Mouse (Mus musculus) hindbrain, embryonic 13.5 days (tissue): ENCODE data around the gene Dusp14. TPM values are rescaled to one million over a fixed set of nuclear protein-coding genes. Genes with fewer than 3 reads are reported as not detected.
A peak's percentile ranks its signal among the peaks of the same experiment; 100 is the strongest.

Source experiments
- ATAC-seq: fragments of 200-750 bp; cut with Nextera tagmentation; 2 replicates; pipeline ENCODE4 v1.8.0; 2017; ENCODE audit warnings: moderate TSS enrichment; ENCODE audit not compliant: low FRiP score
- H3K27ac ChIP-seq: fragments of 300-500 bp; sonication (generic); 2 replicates; pipeline ENCODE4 v1.5.1; 2015; ENCODE audit warnings: inconsistent platforms, mild to moderate bottlenecking, moderate library complexity
- H3K27me3 ChIP-seq: fragments of 300-500 bp; sonication (generic); 2 replicates; pipeline ENCODE4 v1.6.1; 2015; ENCODE audit warnings: mild to moderate bottlenecking, inconsistent platforms
- H3K36me3 ChIP-seq: fragments of 300-500 bp; sonication (generic); 2 replicates; pipeline ENCODE4 v1.6.1; 2015; ENCODE audit warnings: mild to moderate bottlenecking, inconsistent platforms
- H3K4me1 ChIP-seq: fragments of 300-500 bp; sonication (generic); replicated peaks from 2 replicates; pipeline ENCODE4 v1.6.1; 2015; ENCODE audit warnings: inconsistent platforms
- H3K4me2 ChIP-seq: fragments of 300-500 bp; sonication (generic); 2 replicates; pipeline ENCODE4 v1.6.1; 2015; ENCODE audit warnings: inconsistent platforms, mild to moderate bottlenecking, moderate library complexity
- H3K4me3 ChIP-seq: fragments of 300-500 bp; sonication (generic); 2 replicates; pipeline ENCODE4 v1.5.1; 2015; ENCODE audit warnings: mild to moderate bottlenecking, inconsistent platforms
- H3K9ac ChIP-seq: fragments of 300-500 bp; sonication (generic); 2 replicates; pipeline ENCODE4 v1.6.1; 2015; ENCODE audit warnings: mild to moderate bottlenecking, inconsistent platforms
- H3K9me3 ChIP-seq: fragments of 300-500 bp; sonication (generic); 2 replicates; pipeline ENCODE4 v1.6.1; 2016; ENCODE audit warnings: inconsistent platforms
- WGBS: fragments of 180-500 bp; shearing (Covaris S2); methylation state at CpG from one replicate; pipeline ENCODE4 v1.1.7; 2015; 5-methylcytosine and 5-hydroxymethylcytosine counted together
- polyA plus RNA-seq: library from polyadenylated mRNA; unstranded; fragments of >200 nt; fragmentation: Nextera tagmentation; extraction: Ambion mirVana; gene quantifications from 2 replicates; pipeline ENCODE4 v1.2.1, GENCODE M21; 2015

Gene Dusp14
- 10.0 and 13.0 TPM in 2 replicates for polyA plus RNA-seq

GRCm38 (mm10) chr11:84069034-84069370 lies at the start of gene Dusp14:
Gene Dusp14 (minus strand): TSS chr11:84069261.
- H3K4me3 ChIP-seq = peak within 1 kb of the TSS; percentile 64
- peak within 1 kb of the TSS; percentile 75 for H3K9ac ChIP-seq
- peak within 1 kb of the TSS; percentile 40; the same call in 1 of the 2 replicates for H3K27ac ChIP-seq
- H3K4me2 ChIP-seq = peak within 1 kb of the TSS; percentile 86
- peaks cover 52% of the 10 kb centered on the region for H3K27me3 ChIP-seq
- H3K36me3 ChIP-seq = no peaks in the 10 kb centered on the region
- WGBS = 13% methylated on average over 11 of the region's 11 CpGs
- H3K9me3 ChIP-seq = no peaks in the 10 kb centered on the region
- ATAC-seq = no peak
- peaks cover 29% of the 10 kb centered on the region for H3K4me1 ChIP-seq

DNA sequence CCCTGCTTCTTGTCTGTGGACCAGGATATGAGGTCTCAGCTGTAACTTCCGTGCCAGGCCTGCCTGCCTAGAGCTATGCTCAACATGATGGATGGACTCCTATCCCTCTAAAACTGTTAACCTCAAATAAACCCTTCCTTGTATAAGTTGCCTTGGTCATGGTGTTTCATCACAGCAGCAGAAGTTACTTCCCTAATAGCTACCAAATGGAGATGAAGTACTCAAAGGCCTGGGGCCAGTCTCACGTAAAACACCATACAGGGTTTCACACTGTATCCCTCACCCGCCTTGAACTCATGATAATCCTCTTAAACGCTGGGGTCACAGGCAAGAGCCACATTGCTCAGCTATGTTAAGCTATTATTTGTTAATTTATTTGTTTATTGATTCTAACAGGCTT lies 48.4 kb upstream of the Dusp14 start:
- 91% methylated on average over 4 of the region's 4 CpGs for WGBS
- H3K36me3 ChIP-seq = peaks cover 87% of the 10 kb centered on the region
- no peaks in the 10 kb centered on the region for H3K4me1 ChIP-seq
- H3K9me3 ChIP-seq = no peaks in the 10 kb centered on the region
- no peak overlapping the region for H3K4me2 ChIP-seq
- H3K9ac ChIP-seq = no peak overlapping the region
- H3K27ac ChIP-seq = no peak overlapping the region
- H3K4me3 ChIP-seq = no peak overlapping the region
- H3K27me3 ChIP-seq = no peaks in the 10 kb centered on the region
- no peak for ATAC-seq

DNA sequence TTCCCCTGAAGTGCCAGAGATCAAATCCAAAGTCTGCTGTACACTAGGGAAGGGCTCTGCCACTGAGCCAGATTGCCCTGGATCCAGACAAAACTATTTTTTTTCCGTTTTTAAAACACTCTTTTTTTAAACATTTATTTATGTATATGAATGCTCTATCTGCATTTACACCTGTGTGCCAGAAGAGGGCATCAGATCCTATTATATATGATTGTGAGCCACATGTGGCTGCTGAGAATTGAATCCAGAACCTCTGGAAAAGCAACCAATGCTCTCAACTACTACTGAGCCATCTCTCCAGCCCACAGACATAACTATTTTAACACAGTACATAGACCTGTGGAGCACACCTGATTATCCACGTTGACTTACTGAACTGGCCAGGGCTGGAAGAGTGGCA lies 47.2 kb upstream of the Dusp14 start:
- Histone ChIP-seq H3K4me3 (no peak overlapping the region), H3K36me3 (peaks cover 77% of the 10 kb centered on the region), H3K9ac (no peak overlapping the region), H3K27me3 (no peaks in the 10 kb centered on the region), H3K4me1 (no peaks in the 10 kb centered on the region), H3K27ac (no peak overlapping the region), H3K9me3 (no peaks in the 10 kb centered on the region), H3K4me2 (no peak overlapping the region)
- 75% methylated on average over 2 of the region's 2 CpGs for WGBS
- ATAC-seq = no peak

GRCm38 (mm10) chr11:84115646-84116045 lies 46.6 kb upstream of the Dusp14 start:
- Histone ChIP-seq H3K9ac (no peak overlapping the region), H3K4me2 (no peak overlapping the region), H3K4me3 (no peak overlapping the region), H3K27me3 (no peaks in the 10 kb centered on the region), H3K4me1 (no peaks in the 10 kb centered on the region), H3K36me3 (peaks cover 77% of the 10 kb centered on the region), H3K27ac (no peak overlapping the region), H3K9me3 (no peaks in the 10 kb centered on the region)
- no peak for ATAC-seq
- WGBS = 87% methylated on average over 9 of the region's 9 CpGs

DNA sequence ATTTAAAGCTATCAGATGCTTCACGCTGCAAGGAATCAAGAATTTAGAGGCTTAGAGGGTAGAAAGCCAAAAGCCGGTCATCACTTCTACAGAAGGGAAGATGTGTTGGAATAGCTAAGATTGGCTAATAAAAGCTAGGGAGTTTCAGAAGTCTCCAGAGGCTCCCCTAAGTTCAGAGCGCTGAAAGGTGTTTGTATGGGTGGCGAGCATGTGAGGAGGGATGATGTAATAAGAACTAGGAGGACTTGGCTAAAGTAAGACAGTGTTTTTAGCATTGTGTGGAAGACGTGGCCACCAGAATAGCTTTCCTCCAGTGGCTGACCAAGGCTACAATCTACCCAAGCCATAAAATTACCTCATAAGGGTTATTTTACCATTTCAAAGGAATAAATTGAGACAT lies 44.6 kb upstream of the Dusp14 start:
- Histone ChIP-seq H3K4me1 (no peaks in the 10 kb centered on the region), H3K27me3 (no peaks in the 10 kb centered on the region), H3K4me3 (no peak overlapping the region), H3K9me3 (no peaks in the 10 kb centered on the region), H3K36me3 (peaks cover 75% of the 10 kb centered on the region), H3K27ac (no peak overlapping the region), H3K9ac (no peak overlapping the region), H3K4me2 (no peak overlapping the region)
- 94% methylated on average over 5 of the region's 5 CpGs for WGBS
- no peak for ATAC-seq

DNA sequence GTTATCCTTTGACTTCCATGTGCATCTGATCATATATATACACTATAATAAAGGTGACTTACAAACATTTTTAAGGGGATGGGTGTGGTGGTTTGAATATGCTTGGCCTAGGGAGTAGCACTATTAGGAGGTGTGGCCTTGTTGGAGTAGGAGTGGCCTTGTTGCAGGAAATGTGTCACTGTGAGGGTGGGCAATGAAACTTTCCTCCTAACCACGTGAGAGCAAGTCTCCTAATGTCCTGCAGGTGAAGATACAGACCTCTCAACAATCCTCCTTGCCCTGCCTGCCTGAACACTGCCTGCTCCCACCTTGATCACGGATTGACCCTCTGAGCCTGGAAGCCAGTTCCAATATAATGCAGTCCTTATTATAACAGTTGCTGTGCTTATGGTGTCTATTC lies 38.1 kb upstream of the Dusp14 start:
- Histone ChIP-seq H3K4me3 (no peak overlapping the region), H3K4me1 (no peaks in the 10 kb centered on the region), H3K9ac (no peak overlapping the region), H3K36me3 (peaks cover 89% of the 10 kb centered on the region), H3K4me2 (no peak overlapping the region), H3K27me3 (no peaks in the 10 kb centered on the region), H3K9me3 (no peaks in the 10 kb centered on the region), H3K27ac (no peak overlapping the region)
- ATAC-seq = no peak
- 74% methylated on average over 2 of the region's 2 CpGs for WGBS

GRCm38 (mm10) chr11:84104036-84104435 lies 35.0 kb upstream of the Dusp14 start:
- Histone ChIP-seq H3K4me2 (no peak overlapping the region), H3K27ac (no peak overlapping the region), H3K9me3 (no peaks in the 10 kb centered on the region), H3K36me3 (peaks cover 85% of the 10 kb centered on the region), H3K9ac (no peak overlapping the region), H3K4me1 (no peaks in the 10 kb centered on the region), H3K27me3 (no peaks in the 10 kb centered on the region), H3K4me3 (no peak overlapping the region)
- WGBS = 95% methylated on average over 6 of the region's 6 CpGs
- ATAC-seq = no peak

DNA sequence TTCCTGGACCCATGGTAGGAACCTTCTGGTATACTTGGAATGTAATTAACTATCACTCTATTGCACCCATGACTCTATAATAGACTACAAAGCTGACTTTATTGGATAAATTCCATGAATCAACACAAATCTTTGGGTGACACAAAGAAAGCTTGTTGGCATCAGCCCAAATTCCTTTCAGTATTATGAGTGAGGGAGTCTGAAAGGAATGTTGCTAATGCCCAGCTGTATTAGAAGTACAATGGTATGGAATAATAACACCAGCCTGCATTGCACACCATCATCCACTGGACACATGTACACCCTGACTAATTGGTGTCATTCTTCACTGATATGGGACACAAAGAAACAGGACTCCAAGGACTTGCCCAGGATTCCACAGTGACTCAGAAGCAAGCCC lies 32.1 kb upstream of the Dusp14 start:
- no peak overlapping the region for H3K4me3 ChIP-seq
- no peaks in the 10 kb centered on the region for H3K9me3 ChIP-seq
- no peaks in the 10 kb centered on the region for H3K27me3 ChIP-seq
- H3K9ac ChIP-seq = no peak overlapping the region
- H3K4me2 ChIP-seq = no peak overlapping the region
- no peaks in the 10 kb centered on the region for H3K4me1 ChIP-seq
- no peak overlapping the region for H3K27ac ChIP-seq
- H3K36me3 ChIP-seq = peaks cover 78% of the 10 kb centered on the region
- ATAC-seq = no peak

DNA sequence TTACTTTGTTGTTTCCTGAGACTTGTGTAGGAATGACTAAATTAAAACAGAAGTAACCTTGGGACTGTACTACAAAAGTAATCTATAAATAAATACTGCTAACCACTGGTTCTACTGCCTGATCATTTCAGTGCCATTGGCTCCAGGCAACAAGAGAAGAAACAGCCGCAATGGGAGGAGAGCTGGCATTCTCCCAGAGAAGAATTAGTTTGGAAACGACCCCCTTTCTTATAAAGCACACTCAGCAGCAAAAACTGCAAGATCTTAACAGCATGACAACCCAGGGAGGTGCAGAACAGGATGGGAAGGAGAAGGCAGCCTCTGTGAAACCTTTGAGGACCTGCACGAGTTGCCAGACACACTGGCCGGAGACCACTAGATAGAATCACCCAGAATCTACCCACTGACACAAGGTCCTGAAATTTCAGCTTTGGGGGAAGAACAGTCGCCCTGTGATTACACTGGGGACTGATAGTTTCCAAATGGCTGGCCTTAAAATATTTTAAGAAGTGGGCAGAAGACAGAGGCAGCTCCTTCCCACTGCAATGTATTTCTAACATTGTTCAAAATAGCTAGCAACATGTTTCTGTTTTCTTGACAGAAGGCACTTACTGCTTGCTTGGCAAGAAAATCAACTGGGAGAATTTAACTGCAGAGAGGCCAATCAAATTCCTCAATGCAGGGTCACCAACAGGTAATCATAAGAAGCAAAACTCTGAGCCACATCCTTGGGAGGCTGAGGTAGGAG lies 28.4 kb upstream of the Dusp14 start:
- Histone ChIP-seq H3K9ac (no peak overlapping the region), H3K9me3 (no peaks in the 10 kb centered on the region), H3K27ac (0 out of 2 replicates have a peak overlapping the region, but pooled peaks have one; percentile 23), H3K4me1 (no peaks in the 10 kb centered on the region), H3K36me3 (peaks cover 61% of the 10 kb centered on the region), H3K4me2 (no peak overlapping the region), H3K27me3 (no peaks in the 10 kb centered on the region), H3K4me3 (no peak overlapping the region)
- 85% methylated on average over 5 of the region's 5 CpGs for WGBS
- ATAC-seq = no peak

DNA sequence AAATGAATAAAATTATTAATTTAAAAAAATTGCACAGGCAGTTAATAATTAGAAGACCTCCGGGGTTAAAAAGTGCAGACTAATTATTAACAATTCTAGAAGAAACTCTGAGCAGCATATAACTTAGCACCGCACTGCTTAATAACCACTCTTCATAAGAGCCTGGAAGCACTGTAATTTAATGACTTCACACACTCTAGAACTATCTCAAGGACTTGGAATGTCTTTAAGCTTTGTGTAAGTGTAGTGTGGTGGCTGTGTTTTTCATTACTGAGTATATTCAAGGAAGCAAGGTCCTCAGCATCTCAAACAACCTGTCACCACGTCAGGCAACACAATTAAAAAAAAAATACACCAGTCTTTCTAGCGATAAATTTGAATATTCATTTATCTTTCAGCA lies 26.0 kb upstream of the Dusp14 start:
- WGBS = 83% methylated on average over 4 of the region's 4 CpGs
- Histone ChIP-seq H3K27me3 (no peaks in the 10 kb centered on the region), H3K9ac (no peak overlapping the region), H3K4me1 (no peaks in the 10 kb centered on the region), H3K27ac (no peak overlapping the region), H3K4me3 (no peak overlapping the region), H3K36me3 (peaks cover 57% of the 10 kb centered on the region), H3K9me3 (no peaks in the 10 kb centered on the region), H3K4me2 (no peak overlapping the region)
- ATAC-seq = no peak

- H3K27me3 ChIP-seq = no peaks in the 10 kb centered on the region
- H3K4me1 ChIP-seq = no peaks in the 10 kb centered on the region
- 82% methylated on average over 8 of the region's 8 CpGs for WGBS
- no peak overlapping the region for H3K4me3 ChIP-seq
- no peak overlapping the region for H3K9ac ChIP-seq
- H3K4me2 ChIP-seq = no peak overlapping the region
- no peak for ATAC-seq
- no peak overlapping the region for H3K27ac ChIP-seq
- H3K9me3 ChIP-seq = no peaks in the 10 kb centered on the region
- peaks cover 70% of the 10 kb centered on the region for H3K36me3 ChIP-seq
Observed at GRCm38 (mm10) chr11:84090572-84090971, 21.5 kb upstream of the Dusp14 start.

DNA sequence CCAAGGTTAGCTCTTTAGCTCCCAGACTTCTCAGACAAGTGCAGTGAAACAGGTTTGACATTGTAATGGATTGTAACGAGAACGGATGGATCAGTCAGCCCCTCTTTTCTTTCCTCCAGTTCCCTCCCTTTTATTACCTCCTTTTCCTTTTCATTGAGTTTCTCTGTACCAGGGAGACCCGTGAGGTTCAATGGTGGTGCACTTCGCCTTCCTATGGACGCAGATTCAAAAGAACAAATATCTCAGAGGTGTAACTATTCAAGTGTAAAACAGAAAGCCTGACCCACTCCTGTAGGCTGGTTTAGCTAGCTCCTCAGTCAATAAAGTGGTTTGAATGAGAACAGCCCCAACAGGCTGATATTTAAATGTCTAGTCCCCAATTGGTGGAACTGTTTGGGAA lies 12.8 kb upstream of the Dusp14 start:
- H3K4me3 ChIP-seq = no peak overlapping the region
- no peak for ATAC-seq
- WGBS = 83% methylated on average over 5 of the region's 5 CpGs
- no peaks in the 10 kb centered on the region for H3K27me3 ChIP-seq
- H3K36me3 ChIP-seq = peaks cover 49% of the 10 kb centered on the region
- no peak overlapping the region for H3K27ac ChIP-seq
- no peak overlapping the region for H3K9ac ChIP-seq
- H3K9me3 ChIP-seq = no peaks in the 10 kb centered on the region
- no peaks in the 10 kb centered on the region for H3K4me1 ChIP-seq
- no peak overlapping the region for H3K4me2 ChIP-seq

- Histone ChIP-seq H3K27ac (no peak overlapping the region), H3K4me3 (no peak overlapping the region), H3K4me2 (no peak overlapping the region), H3K36me3 (peaks cover 37% of the 10 kb centered on the region), H3K9me3 (no peaks in the 10 kb centered on the region), H3K4me1 (0 out of 2 replicates have a peak, but pooled peaks cover 2% of the 10 kb centered on the region), H3K9ac (no peak overlapping the region), H3K27me3 (no peaks in the 10 kb centered on the region)
- no peak for ATAC-seq
- WGBS = 91% methylated on average over 3 of the region's 3 CpGs
Observed at GRCm38 (mm10) chr11:84080327-84080726, 11.3 kb upstream of the Dusp14 start.
